Mouse (Mus musculus): Measurements from ENCODE around the gene Zfp92. TPM values are rescaled to one million over a fixed set of nuclear protein-coding genes. Genes with fewer than 3 reads are reported as not detected.

Gene Zfp92
- polyA plus RNA-seq, 1 experiment from 2014 or later = not detected

Other genes with a start within 250 kb of the Zfp92 start
- not detected in 3 replicates for gene Spin2d, start 234.1 kb upstream of the Zfp92 start, polyA plus RNA-seq (2018)
- gene Xlr3b, start 218.9 kb upstream of the Zfp92 start, polyA plus RNA-seq (2018) = 1.6 to 2.5 TPM (median 1.8 TPM) in 3 replicates
- 3.1 to 6.6 TPM (median 5.2 TPM) in 3 replicates for gene Xlr4b, start 196.8 kb upstream of the Zfp92 start, polyA plus RNA-seq (2018)
- 1.2 to 3.4 TPM (median 2.6 TPM) in 3 replicates for gene F8a, start 182.8 kb upstream of the Zfp92 start, polyA plus RNA-seq (2018)
- gene Xlr4c, start 168.0 kb upstream of the Zfp92 start, polyA plus RNA-seq (2018) = 0.25 to 0.36 TPM (median 0.29 TPM) in 3 replicates
- not detected in 3 replicates for gene Xlr3c, start 145.7 kb upstream of the Zfp92 start, polyA plus RNA-seq (2018)
- not detected in 3 replicates for gene Xlr5a, start 118.1 kb upstream of the Zfp92 start, polyA plus RNA-seq (2018)
- gene Xlr5c, start 118.1 kb upstream of the Zfp92 start, polyA plus RNA-seq (2018) = not detected in 3 replicates
- gene Gm45015, start 74.3 kb upstream of the Zfp92 start, polyA plus RNA-seq (2018) = not detected in 3 replicates
- gene Zfp275, start 68.5 kb upstream of the Zfp92 start, polyA plus RNA-seq (2018) = 6.6 to 8.1 TPM (median 7.9 TPM) in 3 replicates
- gene Gm18336, start 12.4 kb upstream of the Zfp92 start, polyA plus RNA-seq (2018) = not detected in 3 replicates
- gene Trex2, start 24.2 kb downstream of the Zfp92 start, polyA plus RNA-seq (2018) = not detected in 3 replicates
- gene Haus7, start 47.9 kb downstream of the Zfp92 start, polyA plus RNA-seq (2018) = 7.9 to 15.4 TPM (median 9.0 TPM) in 3 replicates
- 0.19 to 1.3 TPM (median 0.98 TPM) in 3 replicates for gene Bgn, start 72.5 kb downstream of the Zfp92 start, polyA plus RNA-seq (2018)
- 0.04 TPM in 1 of 3 replicates, not detected in the others for gene Atp2b3, start 92.0 kb downstream of the Zfp92 start, polyA plus RNA-seq (2018)
- 0.59 to 1.1 TPM (median 1.1 TPM) in 3 replicates for gene Dusp9, start 228.3 kb downstream of the Zfp92 start, polyA plus RNA-seq (2018)
- gene Pnck, start 249.0 kb downstream of the Zfp92 start, polyA plus RNA-seq (2018) = 0.13 TPM in 1 of 3 replicates, not detected in the others